Mouse (Mus musculus) testis, postnatal 10 days (tissue): ENCODE measurements around the gene Wbp2.
"Not testable (repeated sequence)": the region's sequence is repeated elsewhere in the genome, so short reads cannot be mapped to it uniquely, and the experiment has no call there.

Experiments
- DNase-seq: peaks from one replicate; pipeline ENCODE4 v3.0.0; 2021; ENCODE audit warnings: low spot score

Gene Wbp2

DNA sequence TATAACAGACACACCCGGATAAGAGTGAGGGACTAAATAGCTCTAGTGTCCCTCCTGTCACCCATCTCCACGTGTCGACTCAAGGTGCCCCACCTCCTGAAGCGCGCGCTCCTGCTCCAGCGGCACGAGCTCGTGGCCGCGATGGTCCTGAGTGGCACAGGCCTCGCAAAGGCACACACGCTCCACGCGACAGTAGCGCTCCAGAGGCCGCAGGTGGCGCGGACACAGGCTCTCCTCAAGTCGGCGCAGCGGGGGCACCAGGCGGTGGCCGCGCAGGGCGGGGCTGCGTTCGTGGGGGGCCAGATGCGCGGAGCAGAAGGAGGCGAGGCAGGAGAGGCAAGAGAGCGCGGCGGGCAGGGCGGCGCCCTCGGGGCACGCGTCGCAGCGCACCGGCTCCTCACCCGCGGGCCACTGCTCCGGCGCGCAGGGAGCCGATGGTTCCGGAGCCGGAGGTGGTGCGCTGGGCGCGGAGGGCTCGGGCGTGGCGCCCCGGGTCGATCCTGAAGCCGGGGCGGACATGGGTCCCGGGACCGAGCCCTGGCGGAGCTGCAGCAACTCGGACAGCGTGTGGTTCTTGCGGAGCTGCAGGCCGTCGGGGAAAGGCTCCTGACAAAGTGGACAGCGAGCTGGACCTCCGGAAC lies 22.8 kb upstream of the Wbp2 start:
- DNase-seq: peak; percentile 69

DNA sequence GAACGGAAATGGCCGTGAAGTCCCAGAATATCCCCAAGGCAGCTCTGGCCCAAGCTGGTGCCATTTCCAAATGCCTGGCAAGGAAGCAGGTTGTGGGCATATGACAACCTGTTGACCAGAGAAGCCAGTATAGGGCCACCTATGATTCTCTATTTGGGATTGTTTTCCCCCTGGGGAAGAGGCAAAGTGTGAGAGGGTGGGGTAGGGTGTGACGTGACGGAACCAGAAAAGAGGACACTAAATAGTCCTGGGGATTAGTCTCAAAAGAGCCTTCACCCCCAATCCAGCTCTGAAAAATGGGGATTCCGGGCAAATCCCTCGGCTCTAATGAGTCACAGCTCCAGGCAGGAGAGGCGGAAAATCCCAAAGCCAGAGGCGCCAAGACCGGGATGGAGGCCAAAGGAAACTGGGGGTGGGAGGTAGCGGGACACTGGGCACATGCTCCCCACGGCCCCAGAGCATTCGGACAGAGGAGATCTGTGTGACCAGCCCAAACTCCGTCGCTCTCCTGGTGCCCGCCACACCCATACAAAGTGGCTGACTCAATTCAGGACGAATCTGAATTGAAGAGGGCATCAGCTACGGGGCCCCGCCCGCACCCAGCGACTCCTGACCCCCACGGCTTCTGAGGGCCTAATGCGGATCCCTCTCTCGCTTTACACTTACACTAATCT lies 21.8 kb upstream of the Wbp2 start:
- DNase-seq: peak; percentile 76

DNA sequence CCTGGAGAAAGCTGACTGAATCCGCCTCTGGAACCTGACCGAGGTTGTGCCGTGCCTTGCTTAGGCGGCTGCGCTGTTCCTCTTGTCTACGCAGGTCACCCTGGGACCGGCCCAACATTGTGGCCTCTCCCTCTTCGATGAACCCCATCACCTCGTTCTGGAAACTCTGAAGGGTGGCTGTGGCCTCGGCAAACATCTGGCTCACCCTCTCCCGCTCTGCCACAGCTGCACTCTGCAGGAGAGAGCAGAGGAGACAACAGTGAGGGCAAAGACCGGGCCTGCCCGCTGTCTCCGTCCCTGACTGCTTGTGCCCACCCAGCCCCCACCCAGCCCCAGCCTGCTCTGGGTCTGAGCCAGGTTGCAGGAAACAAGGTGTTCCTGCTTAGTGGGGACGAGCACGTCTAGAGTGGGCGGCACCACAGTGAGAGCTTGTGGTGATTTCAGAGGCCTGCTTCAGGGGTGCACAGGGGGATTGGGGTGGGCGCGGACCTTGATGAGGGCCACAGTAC lies 21.0 kb upstream of the Wbp2 start:
- peak; percentile 69 for DNase-seq

DNA sequence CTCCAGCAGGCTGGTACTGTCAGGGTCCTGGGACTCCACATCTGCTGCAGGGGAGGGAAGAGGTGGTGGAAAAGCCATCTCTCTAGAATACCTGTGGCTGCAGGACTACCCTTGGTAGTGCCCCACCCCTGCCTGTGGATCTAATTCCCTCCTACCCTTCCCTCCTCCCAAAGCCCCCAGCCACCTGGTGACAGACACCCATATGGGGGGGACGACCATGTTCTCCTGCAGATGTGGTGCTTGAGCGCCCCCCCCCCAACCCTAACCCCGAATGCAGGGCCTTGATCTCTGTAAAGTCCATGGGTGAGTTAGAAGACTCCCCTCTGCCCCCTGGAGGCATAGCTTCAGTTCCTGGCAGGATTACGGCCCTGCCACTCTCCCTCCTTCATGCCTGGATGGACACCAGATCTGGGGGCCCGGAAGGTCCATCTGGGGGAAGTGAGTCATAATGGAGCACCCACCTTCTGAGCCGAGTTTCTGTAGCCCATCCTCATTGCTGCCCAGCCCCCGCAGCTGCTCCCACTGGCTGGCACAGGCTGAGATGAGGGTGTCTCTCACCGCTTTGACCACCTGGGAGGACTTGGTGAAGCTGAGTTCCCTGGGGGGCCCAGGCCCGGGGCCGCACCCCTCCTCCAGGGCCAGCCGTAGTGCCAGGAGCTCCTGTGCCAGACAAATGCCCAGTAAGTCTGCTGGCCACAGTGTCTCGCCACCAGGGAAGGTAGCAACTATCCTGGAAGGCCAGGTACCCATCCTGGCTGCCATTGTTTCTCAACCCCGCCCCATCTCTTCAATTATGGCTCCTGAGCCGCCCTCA lies 20.4 kb upstream of the Wbp2 start:
- DNase-seq: peak; percentile 69

DNA sequence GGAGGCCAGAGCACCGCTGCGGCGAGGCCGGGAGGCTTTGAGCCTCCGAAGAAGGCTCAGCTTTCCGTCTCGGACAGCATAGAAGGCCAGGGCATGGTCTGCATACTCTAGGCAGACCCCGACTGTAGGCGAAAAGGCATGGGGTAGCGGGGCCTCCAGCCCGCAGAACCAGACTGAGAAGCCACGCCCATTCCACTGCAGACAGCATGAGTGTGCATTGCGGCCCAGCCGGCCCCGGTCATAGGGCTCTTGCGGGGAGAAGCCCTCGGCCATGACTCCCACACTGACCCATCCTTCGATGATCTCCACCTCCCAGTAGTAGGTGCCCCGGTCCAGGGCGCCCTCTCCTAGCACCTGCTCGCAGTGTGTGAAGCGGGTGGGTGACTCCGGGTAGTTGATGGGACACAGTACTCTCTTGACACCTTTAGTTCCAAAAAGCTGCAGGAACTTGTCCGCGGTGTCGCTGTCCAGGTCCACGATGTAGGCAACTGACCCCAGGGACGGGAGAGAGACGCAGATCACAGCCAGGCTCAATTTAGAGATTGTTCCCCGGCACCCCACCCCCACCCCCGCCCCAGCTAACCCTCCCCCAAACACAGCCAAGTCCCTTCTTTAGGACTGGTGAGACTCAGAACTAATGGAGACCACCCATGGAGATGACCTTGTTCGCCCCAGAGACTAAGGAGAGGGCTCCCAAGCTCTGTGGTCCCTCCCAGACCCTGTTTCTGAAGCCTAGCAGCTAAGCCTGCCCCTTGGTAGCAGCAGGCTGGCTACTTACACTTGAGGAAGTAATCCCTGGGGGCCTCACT lies 19.6 kb upstream of the Wbp2 start:
- DNase-seq: peak; percentile 69

DNA sequence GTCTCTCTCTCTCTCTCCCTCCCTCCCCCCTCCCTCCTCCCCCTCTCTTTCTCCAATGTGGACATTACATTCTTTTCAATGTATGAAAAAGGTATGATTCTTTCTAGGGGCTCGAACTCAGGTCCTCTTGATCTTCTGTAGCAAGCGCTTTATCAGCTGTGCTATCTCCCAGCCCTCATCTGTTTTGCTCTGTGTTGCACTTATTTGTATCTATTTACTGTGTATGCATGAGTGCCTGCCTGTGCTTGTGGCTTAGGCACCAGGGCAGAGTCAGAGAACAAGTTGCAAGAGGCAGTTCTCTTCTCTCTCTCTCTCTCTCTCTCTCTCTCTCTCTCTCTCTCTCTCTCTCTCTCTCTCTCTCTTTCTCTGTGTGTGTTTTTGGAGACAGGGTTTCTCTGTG lies 18.3 kb upstream of the Wbp2 start:
- no peak for DNase-seq

DNA sequence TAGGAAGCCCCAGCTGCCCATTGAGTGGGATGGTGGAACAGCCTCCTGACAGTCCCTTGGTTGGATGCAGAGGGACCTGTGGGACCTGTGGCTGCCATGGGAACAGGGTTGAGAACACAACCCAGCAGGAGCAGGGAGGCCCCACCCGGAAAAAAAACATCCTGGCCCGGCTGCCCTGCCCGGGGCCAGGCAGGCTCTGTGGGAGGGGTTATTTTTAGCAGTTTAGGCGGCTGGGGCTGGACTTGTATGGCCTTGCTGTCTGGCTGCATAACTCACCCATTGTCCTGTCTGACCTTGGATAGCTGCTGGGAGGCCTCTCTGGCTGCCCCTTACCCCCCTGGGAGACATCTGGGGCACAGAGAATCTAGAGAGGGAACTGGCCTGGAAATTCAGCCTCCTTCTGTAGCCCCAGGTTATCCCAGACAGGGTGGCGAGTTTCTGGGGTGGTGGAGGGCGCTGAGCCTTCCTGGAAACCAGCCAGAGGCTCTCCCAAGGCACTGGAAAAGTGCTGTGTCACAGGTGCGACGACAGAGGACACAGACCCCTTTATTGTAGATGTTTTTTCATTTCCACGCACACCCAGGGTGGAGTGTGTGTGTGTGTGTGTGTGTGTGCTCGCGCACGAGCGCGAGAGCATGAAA lies 17.3 kb upstream of the Wbp2 start:
- peak; percentile 75 for DNase-seq

DNA sequence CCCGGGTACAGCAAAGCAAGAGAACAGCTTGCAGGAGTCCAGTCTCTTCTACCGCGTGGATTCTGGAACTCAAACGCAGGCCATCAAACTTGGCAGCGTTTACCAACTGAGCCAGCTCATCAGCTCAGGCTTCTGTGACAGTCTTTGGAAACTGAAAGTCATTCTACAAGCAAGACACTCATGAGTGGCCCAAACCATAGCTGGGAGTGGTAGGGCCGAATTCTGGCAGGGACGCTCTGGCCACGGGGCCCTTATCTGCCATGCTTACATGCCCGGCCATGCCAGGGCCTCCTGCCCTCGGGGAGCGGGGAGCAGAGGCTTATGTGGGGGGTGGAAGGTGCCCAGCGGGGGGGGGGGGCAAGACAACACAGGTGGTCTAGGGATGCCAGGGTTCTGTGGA lies 16.8 kb upstream of the Wbp2 start:
- peak; percentile 58 for DNase-seq

DNA sequence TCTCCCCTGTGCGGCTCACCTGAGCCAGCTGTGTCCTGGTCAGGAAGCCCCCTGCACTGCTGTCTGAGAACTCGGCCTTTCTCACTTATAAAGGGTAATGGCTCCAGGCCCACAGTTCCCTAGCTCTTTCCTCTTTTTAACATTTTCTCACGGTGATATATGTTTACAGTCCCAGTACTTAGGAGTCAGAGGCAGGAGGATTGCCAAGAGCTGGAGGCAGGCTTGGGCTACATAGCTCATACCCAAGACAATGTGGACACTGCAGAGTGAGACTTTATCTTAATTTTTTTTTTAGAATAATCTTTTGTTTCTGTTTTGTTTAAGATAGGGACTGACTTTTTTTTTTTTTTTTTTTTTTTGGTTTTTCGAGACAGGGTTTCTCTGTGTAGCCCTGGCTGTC lies 15.7 kb upstream of the Wbp2 start:
- no peak for DNase-seq

DNA sequence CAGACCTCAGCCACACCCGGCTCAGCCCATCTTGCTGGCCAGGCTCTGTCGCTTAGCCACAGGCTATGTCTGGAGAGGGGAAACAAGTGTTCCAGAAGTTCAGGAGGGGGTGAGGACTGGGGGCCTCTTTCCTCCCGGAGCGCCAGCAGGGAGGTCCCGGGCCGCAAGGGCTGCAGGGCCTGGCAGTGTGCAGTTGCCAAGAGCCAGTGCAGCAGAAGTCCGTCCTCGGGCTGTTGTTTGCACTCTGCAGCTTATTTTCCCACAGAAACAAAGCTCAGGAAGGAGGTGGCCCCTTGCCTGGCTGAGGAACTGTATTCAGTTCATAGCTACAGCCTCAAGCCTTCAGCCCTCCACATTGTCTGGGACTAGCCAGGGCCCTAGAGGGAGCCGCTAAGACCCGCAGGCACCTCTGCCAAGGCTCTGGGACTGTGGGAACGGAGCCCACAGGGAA lies 15.2 kb upstream of the Wbp2 start:
- DNase-seq: peak; percentile 56

DNA sequence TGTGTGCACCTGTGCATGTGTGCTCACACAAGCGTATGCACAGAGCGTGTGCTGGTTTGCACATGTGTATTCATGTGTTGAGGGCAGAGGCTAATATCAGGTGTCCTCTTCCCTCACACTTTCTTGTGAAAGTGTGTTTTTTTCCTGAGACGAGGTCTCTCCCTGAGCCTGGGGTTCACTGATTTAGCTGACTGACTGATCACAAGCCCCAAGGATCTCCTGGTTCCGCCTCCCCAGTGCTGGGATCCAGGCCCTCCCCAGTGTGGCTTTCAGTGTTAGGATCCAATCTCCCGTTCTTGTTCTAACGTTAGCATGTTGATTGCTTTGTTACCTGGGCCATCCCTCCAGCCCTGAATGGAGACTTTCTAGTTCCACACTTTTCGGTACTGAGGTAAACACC lies 14.0 kb upstream of the Wbp2 start:
- no peak for DNase-seq

DNA sequence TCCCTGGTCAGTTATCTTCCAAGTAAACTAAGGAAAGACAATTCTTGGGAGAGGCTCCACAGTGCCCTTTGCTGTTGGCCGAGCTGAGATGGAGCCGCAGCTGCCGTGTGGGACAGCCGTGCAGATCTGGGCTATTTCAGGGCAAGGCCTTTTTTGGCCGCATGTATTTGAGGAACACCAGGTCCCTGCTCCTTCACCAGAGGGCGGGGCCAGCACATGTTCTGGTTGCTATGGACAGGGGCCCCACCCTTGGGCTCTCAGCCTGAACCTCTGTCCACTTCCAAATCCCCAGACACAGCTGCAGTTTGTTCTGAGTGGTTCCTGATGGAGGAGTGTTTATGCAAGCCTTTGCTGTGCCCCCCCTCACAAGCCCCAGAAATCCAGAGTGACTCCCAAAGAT lies 13.6 kb upstream of the Wbp2 start:
- peak; percentile 80 for DNase-seq

DNA sequence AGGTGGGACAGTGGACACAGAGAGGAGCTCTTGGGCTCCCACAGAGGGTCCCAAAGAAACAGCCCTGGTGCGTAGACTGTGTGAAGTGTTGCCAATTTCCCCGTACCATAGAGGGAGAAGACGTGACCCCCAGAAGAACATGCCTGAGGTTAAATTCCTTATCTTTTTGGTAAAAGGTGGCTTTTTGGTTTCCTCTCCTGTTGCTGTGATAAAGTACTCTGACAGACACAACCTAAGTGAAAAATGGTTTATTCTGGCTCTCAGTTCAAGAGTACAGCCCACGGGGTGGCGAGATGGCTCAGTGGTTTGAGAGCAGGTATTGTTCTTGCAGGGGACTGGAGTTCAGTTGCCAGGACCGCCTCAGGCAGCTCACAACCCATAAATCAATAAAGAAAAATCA lies 12.7 kb upstream of the Wbp2 start:
- no peak for DNase-seq

DNA sequence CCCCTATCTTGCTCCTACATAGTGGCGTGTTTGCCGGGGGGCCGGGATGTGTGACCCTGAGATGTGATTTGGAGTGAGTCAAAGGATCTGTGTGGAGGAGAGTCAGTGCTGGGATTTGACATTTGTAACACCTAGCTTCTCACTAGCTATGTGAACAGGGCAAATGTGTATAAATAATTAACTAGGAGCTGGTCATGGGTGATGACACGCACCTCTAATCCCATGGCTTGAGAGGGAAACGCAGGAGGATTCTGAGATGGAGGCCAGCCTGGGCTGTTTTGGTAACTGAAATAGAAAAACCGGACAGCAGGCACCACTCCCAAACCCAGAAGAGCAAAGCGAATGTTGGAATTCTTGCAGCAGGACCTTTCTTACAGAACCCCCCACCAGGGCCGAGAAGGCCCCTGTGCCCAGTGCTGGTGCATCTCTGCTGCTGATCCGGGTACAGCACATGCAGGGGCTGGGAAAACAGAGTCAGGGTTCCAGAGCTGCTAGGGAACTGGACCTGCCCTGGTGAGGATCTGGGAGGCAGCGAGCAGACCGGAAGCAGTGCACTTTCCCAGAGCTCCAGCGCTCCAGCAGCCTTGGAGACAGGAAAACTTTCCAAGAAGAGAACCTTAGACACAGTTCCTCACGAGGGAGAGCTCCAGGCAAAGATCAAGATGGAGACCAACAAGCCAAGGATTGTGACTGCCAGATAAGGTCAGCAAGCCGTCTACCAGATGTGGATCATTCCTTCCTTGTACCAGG lies 12.1 kb upstream of the Wbp2 start:
- DNase-seq: no peak

DNA sequence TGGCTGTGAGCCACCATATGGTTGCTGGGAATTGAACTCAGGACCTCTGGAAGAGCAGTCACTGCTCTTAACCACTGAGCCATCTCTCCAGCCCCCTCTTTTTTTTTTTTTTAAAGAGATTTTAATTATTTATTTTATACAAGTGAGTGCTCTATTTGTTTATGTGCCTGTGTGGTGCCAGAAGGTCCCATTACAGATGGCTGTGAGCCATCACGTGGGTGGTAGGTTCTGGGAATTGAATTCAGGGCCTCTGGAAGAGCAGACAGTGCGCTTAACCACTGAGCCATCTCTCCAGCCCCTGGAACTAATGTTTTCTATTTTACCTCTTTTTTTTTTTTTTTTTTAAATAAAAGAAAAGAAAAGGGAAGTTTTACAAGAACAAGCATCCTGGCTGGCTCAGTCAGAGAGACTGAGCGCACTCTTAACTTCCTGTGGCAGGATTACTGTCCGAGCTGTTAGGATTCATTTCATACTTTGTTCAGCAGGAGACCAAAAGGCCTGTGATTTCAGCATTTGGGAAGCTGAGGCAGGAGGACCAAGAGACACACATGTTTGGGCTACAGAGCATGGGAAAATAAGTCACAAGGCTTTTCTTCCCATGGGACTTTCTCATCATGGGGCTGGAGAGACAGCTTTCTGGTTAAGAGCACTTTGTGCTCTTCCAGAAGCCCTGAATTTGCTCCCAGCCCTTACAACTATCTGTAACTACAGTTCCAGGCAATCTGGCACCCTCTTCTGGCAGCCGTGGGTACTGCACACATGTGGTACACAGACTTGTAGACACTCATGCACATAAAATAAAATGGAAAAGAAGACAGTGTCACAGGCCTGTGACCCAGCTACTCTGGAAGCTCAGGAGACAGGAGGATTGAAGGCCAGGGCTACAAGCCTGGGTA lies 9.7 kb upstream of the Wbp2 start:
- no peak for DNase-seq

DNA sequence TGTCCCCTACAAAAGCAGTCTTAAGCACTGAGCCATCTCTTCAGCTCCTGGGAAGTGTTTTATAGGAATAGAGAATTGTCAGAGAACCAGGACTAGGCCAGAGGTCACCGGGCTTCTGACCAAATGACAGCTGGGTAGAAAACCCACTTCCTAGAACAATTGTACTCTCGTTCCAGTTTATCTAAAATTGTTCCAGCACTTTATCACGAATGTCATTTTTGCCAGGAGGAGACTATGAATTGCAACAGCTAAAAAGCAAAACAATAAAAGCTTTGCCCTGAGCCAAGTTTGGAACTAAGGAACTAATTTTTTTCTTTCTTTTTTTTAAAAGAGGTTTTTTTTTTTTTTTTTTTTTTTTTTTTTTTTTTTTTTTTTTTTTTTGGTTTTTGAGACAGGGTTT lies 8.8 kb upstream of the Wbp2 start:
- no peak for DNase-seq

DNA sequence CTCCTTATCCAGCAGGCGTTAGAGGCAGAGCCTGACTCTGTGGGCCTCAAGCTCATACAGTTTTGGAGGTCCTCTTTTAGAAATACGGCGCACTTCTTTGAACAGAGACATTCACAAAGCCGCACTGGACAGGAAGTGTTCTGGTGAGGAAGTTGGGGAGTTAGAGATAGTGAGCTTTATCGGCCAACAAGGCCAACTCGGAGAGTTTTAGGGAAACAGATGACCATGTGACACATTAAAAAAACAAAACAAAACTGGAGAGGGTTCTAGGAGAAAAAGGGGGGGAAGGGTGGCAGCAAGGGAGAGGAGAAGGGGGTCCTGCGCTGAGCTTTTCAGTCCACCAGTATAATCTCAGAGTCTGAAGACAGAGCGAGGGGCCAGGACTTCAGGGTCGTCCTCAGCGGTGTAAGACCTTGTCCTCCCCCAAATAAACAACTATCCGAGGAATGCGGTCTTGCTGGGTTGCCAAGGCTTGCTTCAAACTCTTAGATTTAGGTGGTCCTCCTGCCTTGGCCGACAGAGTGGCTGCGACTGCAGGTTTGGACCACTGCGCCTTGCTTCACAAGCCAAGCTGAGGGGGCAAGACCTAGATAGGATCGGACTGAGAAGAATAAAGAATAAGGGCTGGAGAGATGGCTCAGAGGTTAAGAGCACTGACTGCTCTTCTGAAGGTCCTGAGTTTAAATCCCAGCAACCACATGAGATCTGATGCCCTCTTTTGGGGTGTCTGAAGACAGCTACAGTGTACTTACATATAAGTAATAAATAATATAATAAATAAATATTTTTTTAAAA lies 7.2 kb upstream of the Wbp2 start:
- peak; percentile 43 for DNase-seq

DNA sequence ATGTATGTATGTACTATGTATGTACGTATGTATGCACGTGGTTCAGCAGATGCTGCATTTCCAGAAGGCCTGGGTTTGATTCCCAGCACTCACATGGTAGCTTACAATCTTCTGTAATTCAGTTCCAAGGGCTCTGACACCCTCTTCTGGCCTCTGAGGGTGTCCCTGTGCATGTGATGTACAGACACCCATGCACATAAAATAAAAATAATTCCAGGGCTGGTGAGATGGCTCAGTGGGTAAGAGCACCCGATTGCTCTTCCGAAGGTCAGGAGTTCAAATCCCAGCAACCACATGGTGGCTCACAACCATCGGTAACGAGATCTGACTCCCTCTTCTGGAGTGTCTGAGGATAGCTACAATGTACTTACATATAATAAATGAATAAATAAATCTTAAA lies 6.2 kb upstream of the Wbp2 start:
- DNase-seq: not testable (repeated sequence)

DNA sequence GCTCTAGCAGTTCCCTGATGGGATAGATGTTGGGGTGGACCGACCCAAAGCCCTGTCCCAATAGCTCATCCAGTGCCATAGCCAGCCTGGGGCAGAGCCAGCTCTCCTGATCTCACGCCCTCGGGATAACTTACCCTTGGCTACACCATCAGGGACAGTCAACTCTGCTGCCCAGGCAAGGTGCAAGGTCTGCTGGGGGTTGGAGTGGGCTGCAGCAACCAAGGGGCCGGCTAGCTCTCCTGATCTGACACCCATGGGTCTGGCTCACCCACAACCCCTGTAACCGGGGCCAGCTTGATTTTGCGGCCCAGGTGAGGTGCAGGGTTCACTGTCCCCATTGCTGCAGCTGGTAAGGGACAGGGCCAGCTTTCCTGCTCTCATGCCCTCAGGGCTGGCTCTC lies 4.8 kb upstream of the Wbp2 start:
- DNase-seq: no peak
